Mouse (Mus musculus) bone marrow macrophage, adult 2 months (primary cell): ENCODE data around the gene Gm21731. TPM values are rescaled to one million over a fixed set of nuclear protein-coding genes. Genes with fewer than 3 reads are reported as not detected.

ENCODE experiments used
- H3K27ac ChIP-seq: 2 replicates; pipeline ENCODE4 v1.5.1; 2012; ENCODE audit warnings: low read depth, low read length; ENCODE audit not compliant: insufficient read depth
- H3K4me1 ChIP-seq: 2 replicates; pipeline ENCODE4 v1.6.1; 2012; ENCODE audit warnings: low read length; ENCODE audit not compliant: control insufficient read depth, insufficient read depth
- H3K4me3 ChIP-seq: 2 replicates; pipeline ENCODE4 v1.5.1; 2012; ENCODE audit warnings: mild to moderate bottlenecking, low read length, moderate library complexity; ENCODE audit not compliant: insufficient read depth
- CTCF ChIP-seq: IDR thresholded peaks from 2 replicates; pipeline ENCODE4 v1.5.1; 2012; ENCODE audit warnings: low read depth, mild to moderate bottlenecking, low read length, moderate library complexity
- POLR2A ChIP-seq: IDR thresholded peaks from 2 replicates; pipeline ENCODE4 v1.6.1; 2012; ENCODE audit warnings: mild to moderate bottlenecking, low read depth, low read length, borderline replicate concordance
- polyA plus RNA-seq: library from polyadenylated mRNA; stranded (reverse); fragments of >200 nt; gene quantifications from 2 replicates; pipeline ENCODE4 v1.2.4, GENCODE M21; 2012; ENCODE audit not compliant: missing spikeins, insufficient read depth, insufficient read length

Gm21731 gene
- polyA plus RNA-seq, 1 experiment: not detected

DNA sequence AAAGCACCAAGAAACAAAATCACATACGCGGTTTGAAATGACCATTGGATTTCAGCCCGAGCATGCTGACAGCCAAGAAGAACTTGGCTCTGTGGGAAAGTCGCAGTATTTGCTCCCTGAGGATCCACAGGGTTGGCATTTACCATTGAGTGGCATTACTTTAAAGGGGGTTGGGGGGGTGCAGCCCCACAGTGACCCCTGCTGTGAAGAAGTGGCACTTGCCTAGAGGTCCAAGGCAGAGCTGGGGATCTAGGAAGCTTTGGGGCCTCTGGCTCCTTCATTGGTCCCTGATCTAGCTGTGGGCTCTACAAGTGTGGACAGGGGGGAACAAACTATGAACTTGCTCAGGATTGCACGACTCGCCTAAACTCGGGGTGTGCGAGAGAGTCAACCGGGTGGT is 39.9 kb downstream of the Gm21731 start:
- TF ChIP-seq POLR2A: no peak
- no peak for TF ChIP-seq CTCF
- H3K4me1 ChIP-seq: no peaks in the 10 kb centered on the region

More for the DNA sequence above, 39.9 kb downstream of the Gm21731 start:
- no peak overlapping the region for H3K4me3 ChIP-seq
- no peak overlapping the region for H3K27ac ChIP-seq

Other genes with a start within 250 kb of the Gm21731 start
- gene Gm36079, start 212.1 kb upstream of the Gm21731 start, polyA plus RNA-seq: not detected in 2 replicates
- 217 and 233 TPM in 2 replicates for gene Gm21188, start 186.9 kb upstream of the Gm21731 start, polyA plus RNA-seq
- gene Gm20767, start 98.9 kb upstream of the Gm21731 start, polyA plus RNA-seq: not detected in 2 replicates
- not detected in 2 replicates for gene Gm21818, start 66.7 kb upstream of the Gm21731 start, polyA plus RNA-seq
- gene Gm21762, start 23.2 kb upstream of the Gm21731 start, polyA plus RNA-seq: not detected in 2 replicates
- gene AF067061, start 24.0 kb downstream of the Gm21731 start, polyA plus RNA-seq: not detected in 2 replicates
- gene BC147527, start 61.3 kb downstream of the Gm21731 start, polyA plus RNA-seq: 7.6 and 8.4 TPM in 2 replicates
- not detected in 2 replicates for gene Tcstv3, start 77.8 kb downstream of the Gm21731 start, polyA plus RNA-seq